8 mouse cellular contexts compared by ENCODE assay signal in the genomic region with DNA sequence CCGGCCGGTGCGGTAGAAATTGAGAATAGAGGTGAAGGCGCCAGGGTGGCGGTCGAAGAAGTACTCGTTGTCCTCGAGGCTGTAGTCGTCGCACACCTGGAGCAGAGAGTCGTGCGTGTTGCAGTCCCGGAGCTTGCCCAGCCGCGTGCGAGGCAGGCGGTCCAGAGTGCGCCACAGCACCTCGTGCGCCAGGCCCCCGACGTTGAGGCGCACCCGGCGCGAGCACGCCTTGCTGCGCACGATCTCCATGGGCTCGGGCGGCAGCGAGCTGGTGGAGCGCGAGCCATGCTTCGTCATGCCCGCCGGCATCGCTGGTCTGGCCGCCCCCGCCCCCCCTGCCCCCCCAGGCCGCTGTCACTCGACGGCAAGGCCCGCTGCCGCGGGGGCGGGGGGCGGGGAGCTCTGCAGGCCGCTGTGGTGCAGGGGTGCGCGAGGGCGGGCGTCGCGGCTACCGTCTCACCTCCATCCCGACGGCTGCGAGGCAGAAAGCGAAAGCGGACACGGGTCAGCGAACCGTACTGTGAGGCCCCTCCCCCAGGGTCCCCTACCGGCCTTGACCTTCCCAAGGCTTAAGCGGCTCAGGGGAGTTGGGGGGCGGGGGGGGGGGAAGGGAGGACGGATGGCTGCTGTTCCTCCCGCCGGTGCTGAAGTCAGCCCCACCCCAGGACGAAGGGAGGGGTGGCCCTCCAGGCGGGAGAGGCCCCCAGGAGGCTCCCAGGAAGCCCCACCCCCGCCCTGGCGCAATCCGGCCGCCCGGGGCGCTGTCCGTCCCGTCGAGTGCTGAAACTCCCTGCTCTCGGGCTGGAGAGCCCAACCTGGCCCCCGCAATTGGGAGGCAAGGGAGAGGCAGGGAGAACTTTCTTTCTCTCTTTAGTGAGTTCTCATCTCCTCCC. TPM values are rescaled to one million over a fixed set of nuclear protein-coding genes. Genes with fewer than 3 reads are reported as not detected.
DNase-seq lines count a peak whose midpoint lies in the region; TF ChIP-seq lines count a peak whose summit lies in the region.

No protein-coding gene starts in this region.

- no peaks in the 10 kb centered on the region for H3K79me3 ChIP-seq in C2C12 (ENCODE audit: low read depth)

- H3K4me1 ChIP-seq in forebrain, embryonic 10.5 days, result peaks cover 37% of the 10 kb centered on the region
- H3K4me1 ChIP-seq in midbrain, embryonic 10.5 days, result peaks cover 36% of the 10 kb centered on the region

- TF ChIP-seq CTCF in C2C12 (IDR thresholded peaks at IDR 0.05; ENCODE audit: control insufficient read depth, insufficient read depth, insufficient read length), result no peak

- H3K27ac ChIP-seq in forebrain, embryonic 10.5 days, result peak overlapping the region; percentile 25; the same call in 1 of the 2 replicates
- H3K27ac ChIP-seq in midbrain, embryonic 10.5 days (replicated peaks), result peak overlapping the region; percentile 56

- H3ac ChIP-seq in C2C12 (ENCODE audit: control insufficient read depth, insufficient read length, low read depth), result no peak overlapping the region

- no peaks in the 10 kb centered on the region for H3K79me2 ChIP-seq in C2C12 (ENCODE audit: control insufficient read depth, insufficient read depth)

- DNase-seq in adrenal gland, adult 18-20 months (ENCODE audit: low spot score in 2 of 2), result peak; percentile 84 to 89
- DNase-seq in forebrain, embryonic 10.5 days (ENCODE audit: extremely low spot score, low spot score), result peak; percentile 67
- peak; percentile 91 to 95 for DNase-seq in heart, postnatal 14 days
- DNase-seq in kidney, postnatal 4 days, result peak; percentile 95 to 96
- peak; percentile 78 for DNase-seq in midbrain, embryonic 10.5 days (ENCODE audit: low spot score)
- peak; percentile 48 to 68 for DNase-seq in spleen, adult 18-20 months
- no peak for DNase-seq in frontal cortex, postnatal 36 days (ENCODE audit: low spot score in 2 of 2)

- H3K9me3 ChIP-seq in forebrain, embryonic 10.5 days, result no peaks in the 10 kb centered on the region
- no peaks in the 10 kb centered on the region for H3K9me3 ChIP-seq in midbrain, embryonic 10.5 days (replicated peaks)

- peaks cover 25% of the 10 kb centered on the region for H3K27me3 ChIP-seq in C2C12 (ENCODE audit: control insufficient read depth, insufficient read depth, insufficient read length)
- H3K27me3 ChIP-seq in forebrain, embryonic 10.5 days (ENCODE audit: poor library complexity, severe bottlenecking), result peaks cover 70% of the 10 kb centered on the region
- peaks cover 67% of the 10 kb centered on the region for H3K27me3 ChIP-seq in midbrain, embryonic 10.5 days (ENCODE audit: low read depth, poor library complexity, severe bottlenecking)

- 16% methylated on average over 80 of the region's 83 CpGs for whole genome bisulfite sequencing in forebrain, embryonic 10.5 days
- 18% methylated on average over 63 of the region's 83 CpGs for WGBS in midbrain, embryonic 10.5 days

- H3K4me3 ChIP-seq in C2C12 (ENCODE audit: insufficient read depth, poor library complexity, severe bottlenecking), result no peak overlapping the region
- H3K4me3 ChIP-seq in forebrain, embryonic 10.5 days, result peak overlapping the region; percentile 62
- peak overlapping the region; percentile 64 for H3K4me3 ChIP-seq in midbrain, embryonic 10.5 days

- no peaks in the 10 kb centered on the region for H3K36me3 ChIP-seq in C2C12 (ENCODE audit: control insufficient read depth, insufficient read depth)
- H3K36me3 ChIP-seq in forebrain, embryonic 10.5 days (replicated peaks), result 0 out of 2 replicates have a peak, but pooled peaks cover 4% of the 10 kb centered on the region
- H3K36me3 ChIP-seq in midbrain, embryonic 10.5 days, result peaks cover under 1% of the 10 kb centered on the region; the same call in 1 of the 2 replicates

- intact Hi-C loops in heart, postnatal 14 days (cut with DNase I), result loop anchor here (2.0 kb wide), 2 partner anchors 30 to 76 kb away; no protein-coding TSS in a partner anchor

TF ChIP-seq in C2C12, 6 proteins besides CTCF, POLR2A, EP300 and RAD21:
- TF ChIP-seq FOSL1 (IDR thresholded peaks at IDR 0.05; ENCODE audit: insufficient read depth, low read length, poor library complexity, severe bottlenecking) (no peak), CEBPB (IDR thresholded peaks at IDR 0.05; ENCODE audit: low read depth) (peak; percentile 2)

RNA-seq across cellular contexts. Expression of gene Kcnb1, which starts 1.4 kb away (rescaled TPM):
- not detected for polyA plus RNA-seq in C2C12 (2012; fragmentation: generic; extraction: Trizol)
- 10 to 100 TPM; 17.6 to 46.0 TPM for total RNA-seq in adrenal gland, adult 18-20 months (2021)
- polyA plus RNA-seq in forebrain, embryonic 10.5 days (2016; fragmentation: Nextera tagmentation; extraction: Ambion mirVana), result 0.71 and 0.93 TPM in 2 replicates
- total RNA-seq in heart, postnatal 14 days (2021), result 10 to 100 TPM; 57.9 to 60.3 TPM
- 0.49 and 1.0 TPM in 2 replicates for polyA plus RNA-seq in midbrain, embryonic 10.5 days (2016; fragmentation: Nextera tagmentation; extraction: Ambion mirVana)

RNA-seq across cellular contexts. Expression of gene Ptgis, which starts 51.8 kb away (rescaled TPM):
- polyA plus RNA-seq in C2C12 (2012; fragmentation: generic; extraction: Trizol), result 78.8 TPM
- total RNA-seq in adrenal gland, adult 18-20 months (2021), result 10 to 100 TPM; 19.3 to 31.8 TPM
- 13.5 and 13.7 TPM in 2 replicates for polyA plus RNA-seq in forebrain, embryonic 10.5 days (2016; fragmentation: Nextera tagmentation; extraction: Ambion mirVana)
- 10 to 100 TPM; 24.5 to 25.5 TPM for total RNA-seq in heart, postnatal 14 days (2021)
- 11.7 and 12.7 TPM in 2 replicates for polyA plus RNA-seq in midbrain, embryonic 10.5 days (2016; fragmentation: Nextera tagmentation; extraction: Ambion mirVana)

Comparison
In these comparisons a context has a peak if more than half of its experiments do, and no peak if none do; other contexts are left out.
1. DNase-seq: peak in adrenal gland, adult 18-20 months (2 of 2), forebrain, embryonic 10.5 days (single experiment), heart, postnatal 14 days (2 of 2), kidney, postnatal 4 days (2 of 2), midbrain, embryonic 10.5 days (single experiment) and spleen, adult 18-20 months (2 of 2); none in frontal cortex, postnatal 36 days (0 of 2).